Mouse (Mus musculus): ENCODE results near the gene Klk1. TPM values are rescaled to one million over a fixed set of nuclear protein-coding genes. Genes with fewer than 3 reads are reported as not detected.

Gene Klk1
- polyA plus RNA-seq, 1 experiment = not detected

- no peak overlapping the region for H3K4me3 ChIP-seq
- no peaks in the 10 kb centered on the region for H3K79me2 ChIP-seq (ENCODE audit: control insufficient read depth, insufficient read depth)
- no peak overlapping the region for H3ac ChIP-seq (ENCODE audit: control insufficient read depth, insufficient read length)
- peak in 2 of 3 experiments; percentile 88 to 90 for TF ChIP-seq MYOG (IDR thresholded peaks at IDR 0.05; ENCODE audit: control insufficient read depth in 1 of 3, insufficient read depth in 1 of 3, insufficient read length in 2 of 3, low read depth in 2 of 3)
- TF ChIP-seq POLR2AphosphoS2 (IDR thresholded peaks at IDR 0.05; ENCODE audit: insufficient read length, low read depth) = peak; percentile 44
- TF ChIP-seq MYOD1 (IDR thresholded peaks at IDR 0.05; ENCODE audit: control insufficient read depth in 1 of 3, insufficient read length in 2 of 3, low read depth in 2 of 3) = peak in 2 of 3 experiments; percentile 56 to 74
- TF ChIP-seq TCF12 (IDR thresholded peaks at IDR 0.05; ENCODE audit: insufficient read depth, poor library complexity, severe bottlenecking) = no peak
- H3K36me3 ChIP-seq (ENCODE audit: control insufficient read depth, insufficient read depth) = peaks cover 6% of the 10 kb centered on the region
- no peak overlapping the region for H3K4me2 ChIP-seq (ENCODE audit: low read depth)
- no peaks in the 10 kb centered on the region for H3K27me3 ChIP-seq (ENCODE audit: control insufficient read depth, insufficient read depth, insufficient read length)
Measured at GRCm38 (mm10) chr7:44254930-44255329, 29.8 kb downstream of the Klk1 start.

- H3K27me3 ChIP-seq (ENCODE audit: control insufficient read depth, insufficient read depth, insufficient read length) = peaks cover 15% of the 10 kb centered on the region
- no peaks in the 10 kb centered on the region for H3K79me2 ChIP-seq (ENCODE audit: control insufficient read depth, insufficient read depth)
- H3ac ChIP-seq (ENCODE audit: control insufficient read depth, insufficient read length) = no peak within 1 kb of the TSS
- H3K4me2 ChIP-seq (ENCODE audit: low read depth) = no peak within 1 kb of the TSS
- H3K36me3 ChIP-seq (ENCODE audit: control insufficient read depth, insufficient read depth) = no peaks in the 10 kb centered on the region
- no peak within 1 kb of the TSS for H3K4me3 ChIP-seq
- TF ChIP-seq E2F4 (IDR thresholded peaks at IDR 0.05; ENCODE audit: insufficient read depth) (no peak), REST (IDR thresholded peaks at IDR 0.05; ENCODE audit: insufficient read depth, insufficient read length) (no peak), MYOD1 (IDR thresholded peaks at IDR 0.05; ENCODE audit: control insufficient read depth in 1 of 3, insufficient read length in 2 of 3, low read depth in 2 of 3) (no peak), POLR2AphosphoS2 (IDR thresholded peaks at IDR 0.05; ENCODE audit: insufficient read length, low read depth) (no peak), CEBPB (IDR thresholded peaks at IDR 0.05; ENCODE audit: insufficient read depth, poor library complexity, severe bottlenecking) (no peak), TCF12 (IDR thresholded peaks at IDR 0.05; ENCODE audit: insufficient read depth, poor library complexity, severe bottlenecking) (no peak), MYOG (IDR thresholded peaks at IDR 0.05; ENCODE audit: control insufficient read depth in 1 of 3, insufficient read depth in 1 of 3, insufficient read length in 2 of 3, low read depth in 2 of 3) (no peak), USF1 (IDR thresholded peaks at IDR 0.05; ENCODE audit: low read depth) (no peak), TCF3 (IDR thresholded peaks at IDR 0.05; ENCODE audit: insufficient read length, low read depth) (no peak), SRF (IDR thresholded peaks at IDR 0.05; ENCODE audit: control insufficient read depth, insufficient read length, low read depth) (no peak), MAX (IDR thresholded peaks at IDR 0.05; ENCODE audit: low read depth) (no peak), POLR2A (IDR thresholded peaks at IDR 0.05; ENCODE audit: insufficient read length, low read depth) (no peak)
Measured at GRCm38 (mm10) chr7:44257278-44257677, 32.1 kb downstream of the Klk1 start, which contains the start of gene Acp4. Acp4 (minus strand) TSS chr7:44257378.

GRCm38 (mm10) chr7:44260410-44260809, 35.2 kb downstream of the Klk1 start:
- Histone ChIP-seq H3K4me3 (no peak overlapping the region), H3K79me2 (ENCODE audit: control insufficient read depth, insufficient read depth) (no peaks in the 10 kb centered on the region), H3K36me3 (ENCODE audit: control insufficient read depth, insufficient read depth) (no peaks in the 10 kb centered on the region), H3ac (ENCODE audit: control insufficient read depth, insufficient read length) (no peak overlapping the region), H3K4me2 (ENCODE audit: low read depth) (no peak overlapping the region), H3K27me3 (ENCODE audit: control insufficient read depth, insufficient read depth, insufficient read length) (peaks cover 32% of the 10 kb centered on the region)
- no peak for TF ChIP-seq POLR2AphosphoS2 (IDR thresholded peaks at IDR 0.05; ENCODE audit: insufficient read length, low read depth)
- no peak for TF ChIP-seq USF1 (IDR thresholded peaks at IDR 0.05; ENCODE audit: low read depth)
- TF ChIP-seq TCF3 (IDR thresholded peaks at IDR 0.05; ENCODE audit: insufficient read length, low read depth) = no peak
- no peak for TF ChIP-seq MYOD1 (IDR thresholded peaks at IDR 0.05; ENCODE audit: control insufficient read depth in 1 of 3, insufficient read length in 2 of 3, low read depth in 2 of 3)
- no peak for TF ChIP-seq SRF (IDR thresholded peaks at IDR 0.05; ENCODE audit: control insufficient read depth, insufficient read length, low read depth)
- no peak for TF ChIP-seq REST (IDR thresholded peaks at IDR 0.05; ENCODE audit: insufficient read depth, insufficient read length)
- TF ChIP-seq CEBPB (IDR thresholded peaks at IDR 0.05; ENCODE audit: insufficient read depth, poor library complexity, severe bottlenecking) = no peak
- TF ChIP-seq POLR2A (IDR thresholded peaks at IDR 0.05; ENCODE audit: insufficient read length, low read depth) = no peak
- TF ChIP-seq MAX (IDR thresholded peaks at IDR 0.05; ENCODE audit: low read depth) = no peak
- no peak for TF ChIP-seq MYOG (IDR thresholded peaks at IDR 0.05; ENCODE audit: control insufficient read depth in 1 of 3, insufficient read depth in 1 of 3, insufficient read length in 2 of 3, low read depth in 2 of 3)
- TF ChIP-seq E2F4 (IDR thresholded peaks at IDR 0.05; ENCODE audit: insufficient read depth) = no peak
- TF ChIP-seq TCF12 (IDR thresholded peaks at IDR 0.05; ENCODE audit: insufficient read depth, poor library complexity, severe bottlenecking) = no peak

- Histone ChIP-seq H3K79me2 (ENCODE audit: control insufficient read depth, insufficient read depth) (no peaks in the 10 kb centered on the region), H3K36me3 (ENCODE audit: control insufficient read depth, insufficient read depth) (no peaks in the 10 kb centered on the region), H3K27me3 (ENCODE audit: control insufficient read depth, insufficient read depth, insufficient read length) (peaks cover 32% of the 10 kb centered on the region), H3K4me2 (ENCODE audit: low read depth) (no peak within 1 kb of the TSS), H3K4me3 (no peak within 1 kb of the TSS), H3ac (ENCODE audit: control insufficient read depth, insufficient read length) (no peak within 1 kb of the TSS)
- TF ChIP-seq CEBPB (IDR thresholded peaks at IDR 0.05; ENCODE audit: insufficient read depth, poor library complexity, severe bottlenecking) = no peak
- TF ChIP-seq POLR2A (IDR thresholded peaks at IDR 0.05; ENCODE audit: insufficient read length, low read depth) = no peak
- TF ChIP-seq POLR2AphosphoS2 (IDR thresholded peaks at IDR 0.05; ENCODE audit: insufficient read length, low read depth) = no peak
- TF ChIP-seq MYOD1 (IDR thresholded peaks at IDR 0.05; ENCODE audit: control insufficient read depth in 1 of 3, insufficient read length in 2 of 3, low read depth in 2 of 3) = no peak
- TF ChIP-seq USF1 (IDR thresholded peaks at IDR 0.05; ENCODE audit: low read depth) = no peak
- no peak for TF ChIP-seq E2F4 (IDR thresholded peaks at IDR 0.05; ENCODE audit: insufficient read depth)
- TF ChIP-seq TCF12 (IDR thresholded peaks at IDR 0.05; ENCODE audit: insufficient read depth, poor library complexity, severe bottlenecking) = no peak
- no peak for TF ChIP-seq TCF3 (IDR thresholded peaks at IDR 0.05; ENCODE audit: insufficient read length, low read depth)
- TF ChIP-seq SRF (IDR thresholded peaks at IDR 0.05; ENCODE audit: control insufficient read depth, insufficient read length, low read depth) = no peak
- TF ChIP-seq MYOG (IDR thresholded peaks at IDR 0.05; ENCODE audit: control insufficient read depth in 1 of 3, insufficient read depth in 1 of 3, insufficient read length in 2 of 3, low read depth in 2 of 3) = no peak
- TF ChIP-seq REST (IDR thresholded peaks at IDR 0.05; ENCODE audit: insufficient read depth, insufficient read length) = no peak
- no peak for TF ChIP-seq MAX (IDR thresholded peaks at IDR 0.05; ENCODE audit: low read depth)
Measured at GRCm38 (mm10) chr7:44261147-44261546, 36.0 kb downstream of the Klk1 start, which contains the start of gene Gm15517. Gm15517 (plus strand) TSS chr7:44261447.

Data from myocyte (in vitro differentiated cells).